Mouse (Mus musculus) erythroblast, embryonic 14.5 days (primary cell): ENCODE measurements around the gene Gm20517.

Source experiments
- GATA1 ChIP-seq: IDR thresholded peaks from 2 replicates; pipeline ENCODE4 v1.6.1; 2012; ENCODE audit warnings: low read length, inconsistent platforms, mixed read lengths
- TAL1 ChIP-seq: IDR thresholded peaks from 3 replicates; pipeline ENCODE4 v1.6.1; 2012; ENCODE audit warnings: low read length, inconsistent platforms, mixed read lengths

DNA sequence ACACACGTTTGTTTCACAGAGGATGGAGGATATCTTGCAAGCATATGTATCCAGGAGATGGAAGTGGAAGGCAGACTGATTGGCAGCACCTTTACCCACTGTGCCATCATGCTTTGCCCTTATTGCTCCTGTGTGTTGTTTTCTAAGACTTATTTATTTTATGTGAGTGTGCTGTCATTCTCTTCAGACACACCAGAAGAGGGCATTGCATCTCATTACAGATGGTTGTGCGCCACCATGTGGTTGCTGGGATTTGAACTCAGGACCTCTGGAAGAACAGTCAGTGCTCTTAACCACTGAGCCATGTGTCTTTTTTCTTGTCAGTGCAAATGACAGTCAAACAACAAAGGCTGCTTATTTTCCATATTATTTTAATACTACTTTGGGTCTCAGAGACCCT, 16.4 kb downstream of the Gm20517 start:
- TF ChIP-seq GATA1 (no peak), TAL1 (no peak)
